Mouse (Mus musculus) colon, adult 2 months (tissue): ENCODE results near the gene Rpp25. TPM values are rescaled to one million over a fixed set of nuclear protein-coding genes. Genes with fewer than 3 reads are reported as not detected.

Experiments used
- polyA plus RNA-seq: library from polyadenylated mRNA; depleted of rRNA; stranded (reverse); fragments of >200 nt; gene quantifications from 2 replicates; pipeline ENCODE4 v1.2.3, GENCODE M21; 2012; rRNA removed

Rpp25 gene
- 1.7 and 2.3 TPM in 2 replicates for polyA plus RNA-seq

GRCm38 (mm10) chr9:57503622-57504380 lies at the start of gene Rpp25:
Rpp25 (plus strand) TSS chr9:57504026.

GRCm38 (mm10) chr9:57467896-57468549 lies 35.8 kb upstream of the Rpp25 start, which contains the start of gene Scamp5:
Scamp5 (minus strand) TSS chr9:57468060.

GRCm38 (mm10) chr9:57521056-57521911 lies 17.5 kb downstream of the Rpp25 start, which contains the start of gene Cox5a:
Cox5a (plus strand) TSS chr9:57521274.

GRCm38 (mm10) chr9:57537044-57537727 lies 33.4 kb downstream of the Rpp25 start, which contains the start of gene Fam219b:
Fam219b (plus strand) TSS chr9:57537528.

GRCm38 (mm10) chr9:57552139-57552887 lies 48.5 kb downstream of the Rpp25 start, which contains the start of gene Mpi:
Mpi (minus strand) TSS chr9:57552763.

Other genes with a start within 250 kb of the Rpp25 start
- gene 1700017B05Rik, start 241.4 kb upstream of the Rpp25 start, polyA plus RNA-seq, result 11.9 and 14.5 TPM in 2 replicates
- 18.1 and 36.2 TPM in 2 replicates for gene Ppcdc, start 63.9 kb upstream of the Rpp25 start, polyA plus RNA-seq
- gene Scamp5, start 36.0 kb upstream of the Rpp25 start, polyA plus RNA-seq, result 56.8 and 82.8 TPM in 2 replicates
- 861 and 1,299 TPM in 2 replicates for gene Cox5a, start 17.2 kb downstream of the Rpp25 start, polyA plus RNA-seq
- gene Fam219b, start 33.5 kb downstream of the Rpp25 start, polyA plus RNA-seq, result 12.9 and 15.3 TPM in 2 replicates
- 82.5 and 86.0 TPM in 2 replicates for gene Mpi, start 48.7 kb downstream of the Rpp25 start, polyA plus RNA-seq
- 203 and 252 TPM in 2 replicates for gene Scamp2, start 56.9 kb downstream of the Rpp25 start, polyA plus RNA-seq
- gene Ulk3, start 85.4 kb downstream of the Rpp25 start, polyA plus RNA-seq, result 20.8 and 23.1 TPM in 2 replicates
- not detected in 2 replicates for gene Cplx3, start 102.3 kb downstream of the Rpp25 start, polyA plus RNA-seq
- gene Lman1l, start 116.7 kb downstream of the Rpp25 start, polyA plus RNA-seq, result 0.16 TPM in 1 of 2 replicates, not detected in the other
- 66.2 and 75.8 TPM in 2 replicates for gene Csk, start 149.6 kb downstream of the Rpp25 start, polyA plus RNA-seq
- 0.16 TPM in 1 of 2 replicates, not detected in the other for gene Cyp1a2, start 179.7 kb downstream of the Rpp25 start, polyA plus RNA-seq
- 0.03 and 0.10 TPM in 2 replicates for gene Cyp1a1, start 183.9 kb downstream of the Rpp25 start, polyA plus RNA-seq
- 8.5 and 9.9 TPM in 2 replicates for gene Edc3, start 204.5 kb downstream of the Rpp25 start, polyA plus RNA-seq